Mouse (Mus musculus): ENCODE results near the gene Pgbd5. TPM values are rescaled to one million over a fixed set of nuclear protein-coding genes. Genes with fewer than 3 reads are reported as not detected.

Gene Pgbd5
- total and polyA plus RNA-seq, 3 experiments, result 0.89 to 3.9 (median 3.1) TPM

DNA sequence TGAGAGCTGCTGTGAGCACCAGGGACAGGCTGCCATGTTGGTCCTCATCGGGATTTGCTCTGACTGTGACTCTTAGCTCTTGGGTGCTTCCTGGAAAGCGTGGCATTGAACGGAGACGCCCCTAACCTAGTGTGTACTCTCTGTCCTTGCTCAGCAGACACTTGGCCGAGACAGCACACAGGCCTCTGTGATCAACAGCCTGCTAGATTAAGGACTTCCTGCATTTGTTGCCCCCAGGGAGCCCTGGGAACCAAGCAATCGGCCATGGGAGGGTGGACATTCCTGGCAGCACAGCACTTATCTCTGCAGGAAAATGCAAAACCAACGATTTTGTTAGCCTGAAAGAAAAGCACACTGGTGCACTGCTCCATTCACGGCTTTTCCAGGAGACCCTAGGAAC lies 18.0 kb downstream of the Pgbd5 start:
- H3K9ac ChIP-seq (ENCODE audit: insufficient read depth, low read depth), result no peak overlapping the region
- in situ Hi-C loops (cut with MboI; ENCODE audit: low pct_ligation_motif_present, low pct_unique_long_range_greater_than_20kb, low sequenced_read_pairs), result no loop called here
- DNase-seq (ENCODE audit: extremely low read depth), result no peak
- H3K79me2 ChIP-seq (replicated peaks; ENCODE audit: control insufficient read depth, extremely low read depth, insufficient read depth, poor library complexity, severe bottlenecking), result no peaks in the 10 kb centered on the region
- TF ChIP-seq ZMIZ1 (IDR thresholded peaks at IDR 0.05; ENCODE audit: low read depth, low read length) (no peak), RCOR1 (conservative IDR thresholded peaks at IDR 0.05; ENCODE audit: low read depth, low read length) (no peak), E2F4 (IDR thresholded peaks at IDR 0.05; ENCODE audit: insufficient replicate concordance, low read depth, low read length) (no peak), ETS1 (conservative IDR thresholded peaks at IDR 0.05; ENCODE audit: low read depth, low read length) (no peak), MAFK (IDR thresholded peaks at IDR 0.05; ENCODE audit: insufficient replicate concordance, low read length) (no peak), KAT2A (IDR thresholded peaks at IDR 0.05; ENCODE audit: insufficient replicate concordance, low read length) (no peak)
- H3K27ac ChIP-seq (ENCODE audit: insufficient read depth, low read depth), result no peak overlapping the region
- no peaks in the 10 kb centered on the region for H3K36me3 ChIP-seq (replicated peaks in 1 of 2; ENCODE audit: control insufficient read depth in 1 of 2, insufficient read depth in 1 of 2, low read length in 1 of 2)
- peaks cover 0 to 32% of the 10 kb centered on the region in 2 experiments; a peak in 2 of 4 replicates for H3K4me1 ChIP-seq (ENCODE audit: control insufficient read depth in 1 of 2, insufficient read depth in 2 of 2)
- no peak overlapping the region for H3K4me2 ChIP-seq (ENCODE audit: insufficient read depth, low read depth, poor library complexity, severe bottlenecking)
- H3K4me3 ChIP-seq (replicated peaks in 1 of 3; ENCODE audit: low read depth in 2 of 3, low read length in 2 of 3, poor library complexity in 1 of 3), result no peak overlapping the region
- H3K27me3 ChIP-seq (replicated peaks), result peaks cover 23% of the 10 kb centered on the region
- H3K9me3 ChIP-seq (replicated peaks; ENCODE audit: low read length), result no peaks in the 10 kb centered on the region
- dilution Hi-C loops (cut with MboI; ENCODE audit: extremely low pct_ligation_motif_present, extremely low pct_unique_long_range_greater_than_20kb, low sequenced_read_pairs), result no loop called here

DNA sequence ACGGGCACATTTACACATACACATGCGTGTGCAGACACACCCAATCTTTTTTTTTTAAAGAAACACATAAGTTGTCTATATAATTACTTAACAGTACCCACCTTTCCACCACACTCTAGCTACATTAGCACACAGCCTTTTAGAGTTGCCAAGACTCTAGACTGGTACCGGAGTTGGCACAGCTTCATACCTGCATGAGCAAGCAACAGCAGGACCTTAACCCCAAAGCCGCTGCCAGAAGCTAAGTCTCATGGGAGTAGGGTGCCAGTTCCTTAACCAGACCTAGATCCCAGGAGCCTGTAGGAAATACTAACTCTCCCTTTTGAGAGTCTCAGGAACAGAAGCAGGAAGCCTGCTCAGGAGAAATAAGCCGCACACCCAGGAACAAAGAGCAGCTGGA lies 20.5 kb downstream of the Pgbd5 start:
- Histone ChIP-seq H3K9ac (ENCODE audit: insufficient read depth, low read depth) (no peak overlapping the region), H3K36me3 (replicated peaks in 1 of 2; ENCODE audit: control insufficient read depth in 1 of 2, insufficient read depth in 1 of 2, low read length in 1 of 2) (no peaks in the 10 kb centered on the region), H3K4me2 (ENCODE audit: insufficient read depth, low read depth, poor library complexity, severe bottlenecking) (no peak overlapping the region), H3K9me3 (replicated peaks; ENCODE audit: low read length) (no peaks in the 10 kb centered on the region), H3K4me3 (replicated peaks in 1 of 3; ENCODE audit: low read depth in 2 of 3, low read length in 2 of 3, poor library complexity in 1 of 3) (no peak overlapping the region), H3K4me1 (ENCODE audit: control insufficient read depth in 1 of 2, insufficient read depth in 2 of 2) (peaks cover 3 to 50% of the 10 kb centered on the region in 2 experiments; a peak in 3 of 4 replicates), H3K79me2 (replicated peaks; ENCODE audit: control insufficient read depth, extremely low read depth, insufficient read depth, poor library complexity, severe bottlenecking) (no peaks in the 10 kb centered on the region), H3K27ac (ENCODE audit: insufficient read depth, low read depth) (no peak overlapping the region), H3K27me3 (replicated peaks) (peaks cover 8% of the 10 kb centered on the region)
- TF ChIP-seq MAZ (IDR thresholded peaks at IDR 0.05; ENCODE audit: low read depth, low read length) (no peak), USF1 (IDR thresholded peaks at IDR 0.05; ENCODE audit: low read depth, low read length) (no peak), ELF1 (IDR thresholded peaks at IDR 0.05; ENCODE audit: low read depth, low read length) (no peak), GABPA (IDR thresholded peaks at IDR 0.05; ENCODE audit: insufficient replicate concordance, low read depth, low read length) (no peak), MYC (IDR thresholded peaks at IDR 0.05; ENCODE audit: low read depth, low read length) (no peak), MXI1 (IDR thresholded peaks at IDR 0.05; ENCODE audit: low read depth, low read length) (no peak)
- in situ Hi-C loops (cut with MboI; ENCODE audit: low pct_ligation_motif_present, low pct_unique_long_range_greater_than_20kb, low sequenced_read_pairs) (no loop called here), dilution Hi-C loops (cut with MboI; ENCODE audit: extremely low pct_ligation_motif_present, extremely low pct_unique_long_range_greater_than_20kb, low sequenced_read_pairs) (no loop called here)
- no peak for DNase-seq (ENCODE audit: extremely low read depth)

DNA sequence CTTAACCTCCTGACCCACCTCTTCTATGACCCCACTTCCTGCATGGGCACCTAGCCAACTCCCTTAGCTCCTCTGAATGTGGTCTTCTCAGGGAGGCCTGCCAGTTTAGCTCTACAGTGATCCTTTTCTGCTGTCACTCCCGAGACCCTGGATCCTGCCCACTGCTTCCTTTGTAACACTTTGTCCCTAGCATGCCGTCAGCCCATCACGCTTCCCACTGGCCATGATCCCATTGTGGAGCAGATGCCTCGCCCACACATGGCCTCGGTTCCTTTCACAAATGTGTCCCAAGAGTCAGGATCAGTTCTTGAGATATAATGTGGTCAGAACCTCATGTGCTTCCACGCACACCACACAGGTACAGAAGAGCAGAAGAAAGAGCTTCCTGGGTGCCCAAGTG lies 21.3 kb downstream of the Pgbd5 start:
- in situ Hi-C loops (cut with MboI; ENCODE audit: low pct_ligation_motif_present, low pct_unique_long_range_greater_than_20kb, low sequenced_read_pairs) (no loop called here), dilution Hi-C loops (cut with MboI; ENCODE audit: extremely low pct_ligation_motif_present, extremely low pct_unique_long_range_greater_than_20kb, low sequenced_read_pairs) (no loop called here)
- no peaks in the 10 kb centered on the region for H3K36me3 ChIP-seq (replicated peaks in 1 of 2; ENCODE audit: control insufficient read depth in 1 of 2, insufficient read depth in 1 of 2, low read length in 1 of 2)
- H3K9ac ChIP-seq (ENCODE audit: insufficient read depth, low read depth), result no peak overlapping the region
- no peak overlapping the region for H3K4me3 ChIP-seq (replicated peaks in 1 of 3; ENCODE audit: low read depth in 2 of 3, low read length in 2 of 3, poor library complexity in 1 of 3)
- TF ChIP-seq RCOR1 (conservative IDR thresholded peaks at IDR 0.05; ENCODE audit: low read depth, low read length) (no peak), EP300 (IDR thresholded peaks at IDR 0.05; ENCODE audit: low read length) (no peak), RAD21 (IDR thresholded peaks at IDR 0.05; ENCODE audit: low read depth, low read length) (no peak), USF2 (conservative IDR thresholded peaks at IDR 0.05; ENCODE audit: low read depth, low read length) (no peak), CHD1 (IDR thresholded peaks at IDR 0.05; ENCODE audit: low read depth, low read length) (no peak), KAT2A (IDR thresholded peaks at IDR 0.05; ENCODE audit: insufficient replicate concordance, low read length) (no peak), ZMIZ1 (IDR thresholded peaks at IDR 0.05; ENCODE audit: low read depth, low read length) (no peak), MAX (IDR thresholded peaks at IDR 0.05; ENCODE audit: low read length) (no peak), ZC3H11A (IDR thresholded peaks at IDR 0.05; ENCODE audit: low read depth, low read length) (no peak), MAZ (IDR thresholded peaks at IDR 0.05; ENCODE audit: low read depth, low read length) (no peak), POLR2A (IDR thresholded peaks at IDR 0.05; ENCODE audit: low read depth, low read length) (no peak), ETS1 (conservative IDR thresholded peaks at IDR 0.05; ENCODE audit: low read depth, low read length) (no peak), JUN (IDR thresholded peaks at IDR 0.05; ENCODE audit: insufficient read depth, low read depth, low read length) (no peak), IRF4 (IDR thresholded peaks at IDR 0.05; ENCODE audit: low read depth, low read length) (no peak), JUND (conservative IDR thresholded peaks at IDR 0.05; ENCODE audit: low read depth, low read length) (no peak)
- H3K79me2 ChIP-seq (replicated peaks; ENCODE audit: control insufficient read depth, extremely low read depth, insufficient read depth, poor library complexity, severe bottlenecking), result no peaks in the 10 kb centered on the region
- no peak overlapping the region for H3K27ac ChIP-seq (ENCODE audit: insufficient read depth, low read depth)
- no peaks in the 10 kb centered on the region for H3K9me3 ChIP-seq (replicated peaks; ENCODE audit: low read length)
- no peak for DNase-seq (ENCODE audit: extremely low read depth)
- no peak overlapping the region for H3K4me2 ChIP-seq (ENCODE audit: insufficient read depth, low read depth, poor library complexity, severe bottlenecking)
- peaks cover 6% of the 10 kb centered on the region for H3K27me3 ChIP-seq (replicated peaks)
- peaks cover 3 to 50% of the 10 kb centered on the region in 2 experiments; a peak in 3 of 4 replicates for H3K4me1 ChIP-seq (ENCODE audit: control insufficient read depth in 1 of 2, insufficient read depth in 2 of 2)

Data from CH12.LX (cell line).